ENCODE assay signal across 13 mouse cellular contexts in genomic region chr3:138877741-138878140, GRCm38 (mm10).
A peak's percentile ranks its signal among the peaks of the same experiment; 100 is the strongest.
DNase-seq lines count a peak whose midpoint lies in the region; ATAC-seq and TF ChIP-seq lines count a peak whose summit lies in the region.
"Had no signal": no experiment of that assay in that cellular context is flagged by ENCODE, and none has a peak within 500 bp of the region (broad histone marks: within the 10 kb centered on the region; RNA-seq: fewer than 3 reads in every experiment).

No protein-coding gene starts in this region.

- ATAC-seq in intestine, embryonic 14.5 days (replicated peaks; ENCODE audit: low FRiP score, low TSS enrichment, low read depth): no peak
- ATAC-seq in intestine, postnatal 0 days: no peak
- ATAC-seq in liver, embryonic 15.5 days (ENCODE audit: insufficient read depth): peak; percentile 57; the same call in 1 of the 2 replicates
- ATAC-seq: forebrain, embryonic 16.5 days; midbrain, embryonic 15.5 days had no signal

- DNase-seq in intestine, embryonic 14.5 days (ENCODE audit: low spot score): no peak
- peak; percentile 28 for DNase-seq in thymus, adult 2 months
- DNase-seq in thymus, postnatal 10 days (ENCODE audit: low spot score in 2 of 2): no peak
- no peak for DNase-seq in spleen, postnatal 36 days (ENCODE audit: low spot score in 2 of 2)
- DNase-seq in adrenal gland, postnatal 4 days (ENCODE audit: low spot score in 2 of 2): no peak
- DNase-seq: cerebellum, postnatal 25 days; gastrocnemius, postnatal 36 days; right cerebral cortex, postnatal 14 days had no signal

- no peak overlapping the region for H3K4me3 ChIP-seq in intestine, embryonic 14.5 days (ENCODE audit: low read depth, low read length)
- no peak overlapping the region for H3K4me3 ChIP-seq in intestine, postnatal 0 days (ENCODE audit: low read depth, low read length)
- H3K4me3 ChIP-seq in thymus, adult 2 months (ENCODE audit: control insufficient read depth, insufficient read depth, low read length): peak overlapping the region; percentile 28
- no peak overlapping the region for H3K4me3 ChIP-seq in liver, embryonic 15.5 days (replicated peaks)
- H3K4me3 ChIP-seq: midbrain, embryonic 15.5 days had no signal

- H3K36me3 ChIP-seq in intestine, embryonic 14.5 days (ENCODE audit: control insufficient read depth, insufficient read depth, low read length): no peaks in the 10 kb centered on the region
- no peaks in the 10 kb centered on the region for H3K36me3 ChIP-seq in intestine, postnatal 0 days (ENCODE audit: control insufficient read depth, insufficient read depth)
- no peaks in the 10 kb centered on the region for H3K36me3 ChIP-seq in thymus, adult 2 months (ENCODE audit: control insufficient read depth, insufficient read depth, low read length)
- H3K36me3 ChIP-seq in liver, embryonic 15.5 days (replicated peaks): no peaks in the 10 kb centered on the region
- H3K36me3 ChIP-seq: midbrain, embryonic 15.5 days had no signal

- H3K9ac ChIP-seq in intestine, embryonic 14.5 days (ENCODE audit: low read length): no peak overlapping the region
- H3K9ac ChIP-seq in intestine, postnatal 0 days (ENCODE audit: low read depth, low read length): no peak overlapping the region
- no peak overlapping the region for H3K9ac ChIP-seq in liver, embryonic 15.5 days
- H3K9ac ChIP-seq: midbrain, embryonic 15.5 days had no signal

- no peak for TF ChIP-seq CTCF in intestine, postnatal 0 days (IDR thresholded peaks at IDR 0.05; ENCODE audit: low read depth)
- no peak for TF ChIP-seq CTCF in thymus, adult 2 months (IDR thresholded peaks at IDR 0.05; ENCODE audit: borderline replicate concordance, control insufficient read depth, extremely low read depth, insufficient read depth, low read length, poor library complexity)

- H3K27ac ChIP-seq in intestine, embryonic 14.5 days (ENCODE audit: low read depth): peak overlapping the region; percentile 67; the same call in 1 of the 2 replicates
- no peak overlapping the region for H3K27ac ChIP-seq in intestine, postnatal 0 days (ENCODE audit: low read depth, low read length)
- peak overlapping the region; percentile 93 for H3K27ac ChIP-seq in thymus, adult 2 months (ENCODE audit: control insufficient read depth, insufficient read depth, low read length)
- no peak overlapping the region for H3K27ac ChIP-seq in liver, embryonic 15.5 days (replicated peaks)
- H3K27ac ChIP-seq: kidney, postnatal 0 days; midbrain, embryonic 15.5 days had no signal

- H3K4me1 ChIP-seq in intestine, embryonic 14.5 days (replicated peaks; ENCODE audit: control insufficient read depth, insufficient read depth, low read length): peaks cover 9% of the 10 kb centered on the region
- H3K4me1 ChIP-seq in intestine, postnatal 0 days (replicated peaks; ENCODE audit: control insufficient read depth, insufficient read depth, low read length): no peaks in the 10 kb centered on the region
- H3K4me1 ChIP-seq in thymus, adult 2 months (replicated peaks; ENCODE audit: control insufficient read depth, insufficient read depth, low read length): peaks cover 33% of the 10 kb centered on the region
- peaks cover 4% of the 10 kb centered on the region; the same call in 1 of the 2 replicates for H3K4me1 ChIP-seq in liver, embryonic 15.5 days (replicated peaks)

- no peaks in the 10 kb centered on the region for H3K27me3 ChIP-seq in intestine, embryonic 14.5 days (replicated peaks; ENCODE audit: control insufficient read depth, insufficient read depth, low read length)
- no peaks in the 10 kb centered on the region for H3K27me3 ChIP-seq in intestine, postnatal 0 days (replicated peaks; ENCODE audit: control insufficient read depth, insufficient read depth, low read length)
- no peaks in the 10 kb centered on the region for H3K27me3 ChIP-seq in thymus, adult 2 months (ENCODE audit: control insufficient read depth, insufficient read depth, low read length)
- H3K27me3 ChIP-seq in liver, embryonic 15.5 days: no peaks in the 10 kb centered on the region
- H3K27me3 ChIP-seq: midbrain, embryonic 15.5 days had no signal

- 57% methylated on average over 4 of the region's 4 CpGs for WGBS in intestine, embryonic 14.5 days
- WGBS in intestine, postnatal 0 days: 67% methylated on average over 4 of the region's 4 CpGs
- WGBS in thymus, adult 2 months: 56% methylated on average over 4 of the region's 4 CpGs
- WGBS in liver, embryonic 15.5 days (ENCODE audit: insufficient replicate concordance): 48% methylated on average over 4 of the region's 4 CpGs

- TF ChIP-seq POLR2A in thymus, adult 2 months (IDR thresholded peaks at IDR 0.05; ENCODE audit: control insufficient read depth, extremely low read depth, insufficient read depth, low read length, poor library complexity): no peak

- no peak overlapping the region for H3K4me2 ChIP-seq in intestine, embryonic 14.5 days (ENCODE audit: low read length)
- H3K4me2 ChIP-seq in intestine, postnatal 0 days (replicated peaks; ENCODE audit: low read depth): no peak overlapping the region; the same call in 1 of the 2 replicates
- H3K4me2 ChIP-seq in liver, embryonic 15.5 days: no peak overlapping the region
- H3K4me2 ChIP-seq: midbrain, embryonic 15.5 days had no signal

- no peaks in the 10 kb centered on the region for H3K9me3 ChIP-seq in intestine, embryonic 14.5 days (ENCODE audit: control insufficient read depth, low read length)
- H3K9me3 ChIP-seq in intestine, postnatal 0 days (ENCODE audit: control insufficient read depth): no peaks in the 10 kb centered on the region
- no peaks in the 10 kb centered on the region for H3K9me3 ChIP-seq in liver, embryonic 15.5 days (replicated peaks)
- H3K9me3 ChIP-seq: midbrain, embryonic 15.5 days had no signal

Comparison
In these comparisons a context has a peak if more than half of its experiments do, and no peak if none do; other contexts are left out.
1. H3K27ac ChIP-seq: peak in intestine, embryonic 14.5 days (single experiment) and thymus, adult 2 months (single experiment); none in intestine, postnatal 0 days (single experiment) and liver, embryonic 15.5 days (single experiment).